Mouse (Mus musculus): ENCODE measurements around the gene Galc.

Galc gene

DNA sequence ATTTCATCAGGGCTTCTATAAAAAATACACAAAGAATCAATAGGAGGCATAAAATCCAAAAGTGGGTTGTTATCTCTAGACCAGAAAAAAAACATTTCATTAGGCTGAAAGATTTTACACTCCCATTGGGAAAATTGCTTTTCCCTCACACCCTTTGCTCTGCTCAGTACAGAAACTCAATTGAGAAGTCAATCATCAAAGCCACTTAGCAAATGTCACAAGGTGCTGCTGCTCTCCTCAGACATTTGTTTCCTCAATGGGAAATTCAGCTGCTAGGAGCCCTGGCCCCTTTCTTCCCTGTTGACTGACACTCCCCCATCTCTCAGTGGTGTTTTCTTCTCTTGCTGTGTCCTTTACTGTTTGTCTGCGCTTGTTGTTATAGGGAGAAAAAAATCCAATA lies 79.8 kb downstream of the Galc start:
- DNase-seq, result no peak

DNA sequence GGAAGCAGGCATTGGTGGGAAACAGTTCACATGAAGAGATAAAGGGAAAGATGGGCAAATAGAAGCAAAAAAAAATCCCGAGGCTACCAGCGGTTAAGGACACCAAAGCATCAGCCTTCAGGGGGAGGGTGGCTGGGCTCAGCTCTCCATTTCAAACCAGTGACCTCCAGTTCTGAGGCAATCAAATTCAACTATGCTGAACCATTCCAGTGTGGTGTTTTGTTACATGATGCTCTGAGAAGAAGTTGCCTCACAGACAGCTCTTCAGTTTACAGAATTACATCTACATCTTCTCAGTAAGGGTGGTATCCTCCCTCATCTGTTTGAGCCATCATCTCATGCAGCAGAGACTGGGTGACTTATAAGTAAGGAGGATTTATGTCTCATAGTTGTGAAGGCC lies 82.6 kb downstream of the Galc start:
- DNase-seq, result no peak

DNA sequence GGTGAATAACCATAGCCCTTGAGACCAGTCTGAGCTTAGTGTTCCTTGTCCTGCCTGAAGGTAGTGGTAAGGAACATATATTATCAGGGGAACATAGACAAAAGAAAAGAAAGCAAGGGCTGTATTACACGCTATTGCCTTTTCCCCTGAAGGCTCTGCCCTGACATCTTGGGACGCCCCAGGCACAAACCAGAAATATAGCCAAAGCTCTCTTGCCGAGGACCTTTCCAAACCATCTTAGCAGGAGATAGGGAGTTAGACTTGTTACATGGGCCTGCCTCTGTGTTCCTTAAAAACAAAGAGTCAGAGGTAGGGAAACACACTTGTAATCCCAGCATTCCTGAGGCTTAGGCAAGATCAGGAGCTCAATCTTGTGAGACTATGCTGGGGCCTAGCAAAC lies 97.4 kb downstream of the Galc start:
- DNase-seq, result no peak

DNA sequence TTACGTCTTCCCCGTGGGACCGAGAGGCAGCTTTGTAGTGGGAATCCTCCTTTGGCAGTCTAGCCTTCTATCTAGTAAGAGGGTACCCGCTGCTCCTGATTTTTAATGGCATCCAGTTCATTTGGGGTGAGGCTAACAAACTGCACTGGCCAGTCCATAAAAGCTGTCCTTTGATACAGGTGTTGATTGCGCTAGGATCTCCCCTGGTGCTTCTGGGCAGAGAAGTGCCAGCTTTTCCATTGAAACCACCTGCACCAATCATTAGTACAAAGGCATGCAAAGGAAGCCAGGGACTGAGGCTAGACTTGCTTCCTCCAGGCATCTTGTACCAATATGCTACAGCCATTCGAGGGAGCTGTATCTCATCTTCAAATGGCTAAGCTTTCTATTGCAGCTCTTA lies 98.4 kb downstream of the Galc start:
- no peak for DNase-seq
